22 mouse cellular contexts compared by ENCODE assay signal in genomic region chr9:57907206-57907605, GRCm38 (mm10). TPM values are rescaled to one million over a fixed set of nuclear protein-coding genes. Genes with fewer than 3 reads are reported as not detected.
DNase-seq lines count a peak whose midpoint lies in the region; ATAC-seq lines count a peak whose summit lies in the region.
"Had no signal": no experiment of that assay in that cellular context is flagged by ENCODE, and none has a peak within 500 bp of the region (broad histone marks: within the 10 kb centered on the region; RNA-seq: fewer than 3 reads in every experiment).

No protein-coding gene starts in this region.

- 0 out of 2 replicates have a peak, but pooled peaks have one; percentile 23 for ATAC-seq in common myeloid progenitor, adult 5-6 weeks (replicated peaks; ENCODE audit: low read depth, poor library complexity, severe bottlenecking)
- ATAC-seq: CD4-positive, CD25-positive, alpha-beta regulatory T cell, adult 4 months; forebrain, embryonic 15.5 days; hindbrain, embryonic 16.5 days; intestine, embryonic 15.5 days; Patski had no signal

- DNase-seq in spleen, postnatal 36 days (ENCODE audit: low spot score in 2 of 2) = peak; percentile 33 to 53
- DNase-seq in spleen, postnatal 10 days (ENCODE audit: low spot score in 2 of 2) = no peak
- peak; percentile 38 to 51 for DNase-seq in B cell, adult 2 months
- DNase-seq in thymus, postnatal 4 days = no peak
- DNase-seq in frontal cortex, adult 2 months (ENCODE audit: extremely low spot score in 1 of 2, low spot score in 1 of 2) = no peak
- DNase-seq in lung, postnatal 36 days = no peak
- DNase-seq: adrenal gland, postnatal 10 days; adrenal gland, postnatal 36 days; cerebellum, adult 18-20 months; cerebellum, adult 9-10 months; cerebellum, postnatal 14 days; gastrocnemius, adult 2 months; gastrocnemius, postnatal 14 days; heart, adult 18-20 months; heart, postnatal 10 days; heart, postnatal 36 days had no signal

RNA-seq across cellular contexts. Expression of gene Ubl7, which starts 3.6 kb away (rescaled TPM):
- 11.9 and 25.7 TPM in 2 replicates for total RNA-seq in common myeloid progenitor, adult 5-6 weeks (2017)
- 118 and 126 TPM in 2 replicates for polyA plus RNA-seq in frontal cortex, adult 2 months (2012; rRNA removed)

RNA-seq across cellular contexts. Expression of gene Sema7a, which starts 32.7 kb away (rescaled TPM):
- total RNA-seq in common myeloid progenitor, adult 5-6 weeks (2017) = 0.44 and 0.55 TPM in 2 replicates
- 76.6 and 95.2 TPM in 2 replicates for polyA plus RNA-seq in frontal cortex, adult 2 months (2012; rRNA removed)
- polyA plus RNA-seq: CD4-positive, CD25-positive, alpha-beta regulatory T cell, adult 4 months had no signal

Comparison
In these comparisons a context has a peak if more than half of its experiments do, and no peak if none do; other contexts are left out.
1. DNase-seq: peak in spleen, postnatal 36 days (2 of 2) and B cell, adult 2 months (2 of 2); none in spleen, postnatal 10 days (0 of 2), thymus, postnatal 4 days (single experiment), frontal cortex, adult 2 months (0 of 2) and lung, postnatal 36 days (single experiment).